Mouse (Mus musculus): ENCODE results near the gene 1810049J17Rik. TPM values are rescaled to one million over a fixed set of nuclear protein-coding genes. Genes with fewer than 3 reads are reported as not detected.

1810049J17Rik gene
- polyA plus RNA-seq, 1 experiment from 2014 or later = not detected

GRCm38 (mm10) chr15:12319889-12320288, 1.8 kb downstream of the 1810049J17Rik start:
- H3K4me1 ChIP-seq = peaks cover 18% of the 10 kb centered on the region
- no peaks in the 10 kb centered on the region for H3K9me3 ChIP-seq
- no peak overlapping the region for H3K27ac ChIP-seq (replicated peaks)
- 48% methylated on average over 5 of the region's 5 CpGs for WGBS
- H3K4me3 ChIP-seq = no peak overlapping the region
- H3K27me3 ChIP-seq (replicated peaks; ENCODE audit: low read depth, poor library complexity, severe bottlenecking) = peaks cover 19% of the 10 kb centered on the region
- no peak for DNase-seq (ENCODE audit: low spot score)
- H3K36me3 ChIP-seq (replicated peaks) = 0 out of 2 replicates have a peak, but pooled peaks cover 8% of the 10 kb centered on the region

- H3K36me3 ChIP-seq (replicated peaks) = no peaks in the 10 kb centered on the region
- no peak overlapping the region for H3K27ac ChIP-seq (replicated peaks)
- H3K9me3 ChIP-seq = no peaks in the 10 kb centered on the region
- H3K4me3 ChIP-seq = no peak overlapping the region
- peaks cover 19% of the 10 kb centered on the region for H3K27me3 ChIP-seq (replicated peaks; ENCODE audit: low read depth, poor library complexity, severe bottlenecking)
- WGBS = 78% methylated on average over 8 of the region's 8 CpGs
- DNase-seq (ENCODE audit: low spot score) = no peak
- peaks cover 9% of the 10 kb centered on the region for H3K4me1 ChIP-seq
These were observed 3.2 kb downstream of the 1810049J17Rik start for GRCm38 (mm10) chr15:12318451-12318850.

- Histone ChIP-seq H3K27me3 (replicated peaks; ENCODE audit: low read depth, poor library complexity, severe bottlenecking) (peaks cover 19% of the 10 kb centered on the region), H3K4me1 (peaks cover 4% of the 10 kb centered on the region; the same call in 1 of the 2 replicates), H3K9me3 (no peaks in the 10 kb centered on the region), H3K4me3 (no peak overlapping the region), H3K27ac (replicated peaks) (no peak overlapping the region), H3K36me3 (replicated peaks) (no peaks in the 10 kb centered on the region)
- WGBS = 85% methylated on average over 5 of the region's 5 CpGs
- DNase-seq (ENCODE audit: low spot score) = no peak
These were observed 4.4 kb downstream of the 1810049J17Rik start for GRCm38 (mm10) chr15:12317290-12317689.

GRCm38 (mm10) chr15:12315996-12316395, 5.7 kb downstream of the 1810049J17Rik start:
- no peak overlapping the region for H3K27ac ChIP-seq (replicated peaks)
- no peaks in the 10 kb centered on the region for H3K36me3 ChIP-seq (replicated peaks)
- DNase-seq (ENCODE audit: low spot score) = no peak
- no peaks in the 10 kb centered on the region for H3K9me3 ChIP-seq
- no peak overlapping the region for H3K4me3 ChIP-seq
- 62% methylated on average over 2 of the region's 2 CpGs for WGBS
- peaks cover 4% of the 10 kb centered on the region; the same call in 1 of the 2 replicates for H3K4me1 ChIP-seq
- peaks cover 19% of the 10 kb centered on the region for H3K27me3 ChIP-seq (replicated peaks; ENCODE audit: low read depth, poor library complexity, severe bottlenecking)

- Histone ChIP-seq H3K4me3 (no peak overlapping the region), H3K36me3 (replicated peaks) (no peaks in the 10 kb centered on the region), H3K27me3 (replicated peaks; ENCODE audit: low read depth, poor library complexity, severe bottlenecking) (peaks cover 13% of the 10 kb centered on the region), H3K4me1 (peaks cover 4% of the 10 kb centered on the region; the same call in 1 of the 2 replicates), H3K27ac (replicated peaks) (no peak overlapping the region), H3K9me3 (no peaks in the 10 kb centered on the region)
- no peak for DNase-seq (ENCODE audit: low spot score)
- 86% methylated on average over 5 of the region's 5 CpGs for WGBS
These were observed 7.1 kb downstream of the 1810049J17Rik start for GRCm38 (mm10) chr15:12314584-12314983.

GRCm38 (mm10) chr15:12313255-12313654, 8.4 kb downstream of the 1810049J17Rik start:
- H3K27ac ChIP-seq (replicated peaks) = no peak overlapping the region
- no peaks in the 10 kb centered on the region for H3K36me3 ChIP-seq (replicated peaks)
- no peaks in the 10 kb centered on the region for H3K27me3 ChIP-seq (replicated peaks; ENCODE audit: low read depth, poor library complexity, severe bottlenecking)
- peaks cover 4% of the 10 kb centered on the region; the same call in 1 of the 2 replicates for H3K4me1 ChIP-seq
- DNase-seq (ENCODE audit: low spot score) = no peak
- no peak overlapping the region for H3K4me3 ChIP-seq
- no peaks in the 10 kb centered on the region for H3K9me3 ChIP-seq
- 33% methylated on average over 1 of the region's 1 CpGs for WGBS

- peaks cover 4% of the 10 kb centered on the region; the same call in 1 of the 2 replicates for H3K4me1 ChIP-seq
- no peaks in the 10 kb centered on the region for H3K27me3 ChIP-seq (replicated peaks; ENCODE audit: low read depth, poor library complexity, severe bottlenecking)
- H3K9me3 ChIP-seq = no peaks in the 10 kb centered on the region
- no peak overlapping the region for H3K27ac ChIP-seq (replicated peaks)
- no peak for DNase-seq (ENCODE audit: low spot score)
- H3K36me3 ChIP-seq (replicated peaks) = no peaks in the 10 kb centered on the region
- 91% methylated on average over 7 of the region's 7 CpGs for WGBS
- H3K4me3 ChIP-seq = no peak overlapping the region
These were observed 10.2 kb downstream of the 1810049J17Rik start for GRCm38 (mm10) chr15:12311465-12311864.

GRCm38 (mm10) chr15:12310676-12311075, 11.0 kb downstream of the 1810049J17Rik start:
- H3K4me1 ChIP-seq = peaks cover 4% of the 10 kb centered on the region; the same call in 1 of the 2 replicates
- H3K9me3 ChIP-seq = no peaks in the 10 kb centered on the region
- H3K27me3 ChIP-seq (replicated peaks; ENCODE audit: low read depth, poor library complexity, severe bottlenecking) = no peaks in the 10 kb centered on the region
- H3K4me3 ChIP-seq = no peak overlapping the region
- 90% methylated on average over 4 of the region's 4 CpGs for WGBS
- H3K27ac ChIP-seq (replicated peaks) = no peak overlapping the region
- no peaks in the 10 kb centered on the region for H3K36me3 ChIP-seq (replicated peaks)
- no peak for DNase-seq (ENCODE audit: low spot score)

GRCm38 (mm10) chr15:12308539-12308938, 13.2 kb downstream of the 1810049J17Rik start:
- H3K4me1 ChIP-seq = peaks cover 3% of the 10 kb centered on the region; the same call in 1 of the 2 replicates
- H3K27me3 ChIP-seq (replicated peaks; ENCODE audit: low read depth, poor library complexity, severe bottlenecking) = no peaks in the 10 kb centered on the region
- H3K27ac ChIP-seq (replicated peaks) = no peak overlapping the region
- no peaks in the 10 kb centered on the region for H3K36me3 ChIP-seq (replicated peaks)
- H3K4me3 ChIP-seq = no peak overlapping the region
- H3K9me3 ChIP-seq = no peaks in the 10 kb centered on the region
- no peak for DNase-seq (ENCODE audit: low spot score)
- WGBS = 94% methylated on average over 5 of the region's 5 CpGs

GRCm38 (mm10) chr15:12307114-12307513, 14.6 kb downstream of the 1810049J17Rik start:
- no peak for DNase-seq (ENCODE audit: low spot score)
- WGBS = 81% methylated on average over 4 of the region's 4 CpGs
- no peak overlapping the region for H3K27ac ChIP-seq (replicated peaks)

GRCm38 (mm10) chr15:12306188-12307071, 15.3 kb downstream of the 1810049J17Rik start:
- no peak overlapping the region for H3K4me3 ChIP-seq
- no peak overlapping the region for H3K27ac ChIP-seq (replicated peaks)
- H3K27me3 ChIP-seq (replicated peaks; ENCODE audit: low read depth, poor library complexity, severe bottlenecking) = no peaks in the 10 kb centered on the region
- H3K9me3 ChIP-seq = no peaks in the 10 kb centered on the region
- WGBS = 60% methylated on average over 8 of the region's 8 CpGs
- no peak for DNase-seq (ENCODE audit: low spot score)
- H3K4me1 ChIP-seq = no peaks in the 10 kb centered on the region
- H3K36me3 ChIP-seq (replicated peaks) = no peaks in the 10 kb centered on the region

More at GRCm38 (mm10) chr15:12307114-12307513, 14.6 kb downstream of the 1810049J17Rik start:
- H3K36me3 ChIP-seq (replicated peaks) = no peaks in the 10 kb centered on the region
- H3K4me1 ChIP-seq = no peaks in the 10 kb centered on the region
- H3K4me3 ChIP-seq = no peak overlapping the region
- no peaks in the 10 kb centered on the region for H3K27me3 ChIP-seq (replicated peaks; ENCODE audit: low read depth, poor library complexity, severe bottlenecking)
- H3K9me3 ChIP-seq = no peaks in the 10 kb centered on the region

- no peak for DNase-seq (ENCODE audit: low spot score)
- H3K9me3 ChIP-seq = no peaks in the 10 kb centered on the region
- no peaks in the 10 kb centered on the region for H3K4me1 ChIP-seq
- H3K36me3 ChIP-seq (replicated peaks) = no peaks in the 10 kb centered on the region
- H3K27me3 ChIP-seq (replicated peaks; ENCODE audit: low read depth, poor library complexity, severe bottlenecking) = no peaks in the 10 kb centered on the region
- WGBS = 70% methylated on average over 6 of the region's 6 CpGs
- no peak overlapping the region for H3K4me3 ChIP-seq
- H3K27ac ChIP-seq (replicated peaks) = no peak overlapping the region
These were observed 19.9 kb downstream of the 1810049J17Rik start for GRCm38 (mm10) chr15:12301771-12302170.

GRCm38 (mm10) chr15:12298231-12298737, 23.4 kb downstream of the 1810049J17Rik start:
- no peaks in the 10 kb centered on the region for H3K27me3 ChIP-seq (replicated peaks; ENCODE audit: low read depth, poor library complexity, severe bottlenecking)
- H3K4me3 ChIP-seq = no peak overlapping the region
- DNase-seq (ENCODE audit: low spot score) = no peak
- no peak overlapping the region for H3K27ac ChIP-seq (replicated peaks)
- no peaks in the 10 kb centered on the region for H3K4me1 ChIP-seq
- H3K36me3 ChIP-seq (replicated peaks) = no peaks in the 10 kb centered on the region
- no peaks in the 10 kb centered on the region for H3K9me3 ChIP-seq
- WGBS = 86% methylated on average over 7 of the region's 7 CpGs
